Mouse (Mus musculus): ENCODE data around the gene Smarcd3.
A peak's percentile ranks its signal among the peaks of the same experiment; 100 is the strongest.

The Smarcd3 gene

GRCm38 (mm10) chr5:24623986-24624821, at the start of gene Smarcd3:
Gene Smarcd3, minus strand, starts transcription at chr5:24624411.
- peak; percentile 86 for DNase-seq (ENCODE audit: low spot score)

GRCm38 (mm10) chr5:24661457-24661856, 37.2 kb upstream of the Smarcd3 start:
- DNase-seq (ENCODE audit: low spot score): no peak

GRCm38 (mm10) chr5:24659708-24660423, 35.7 kb upstream of the Smarcd3 start:
- DNase-seq (ENCODE audit: low spot score): no peak

GRCm38 (mm10) chr5:24657113-24657512, 32.9 kb upstream of the Smarcd3 start:
- no peak for DNase-seq (ENCODE audit: low spot score)

- no peak for DNase-seq (ENCODE audit: low spot score)
These were observed 30.3 kb upstream of the Smarcd3 start for GRCm38 (mm10) chr5:24654491-24654890.

GRCm38 (mm10) chr5:24652780-24653179, 28.6 kb upstream of the Smarcd3 start:
- no peak for DNase-seq (ENCODE audit: low spot score)

GRCm38 (mm10) chr5:24651768-24652752, 27.8 kb upstream of the Smarcd3 start:
- peak; percentile 87 for DNase-seq (ENCODE audit: low spot score)

- DNase-seq (ENCODE audit: low spot score): no peak
These were observed 27.1 kb upstream of the Smarcd3 start for GRCm38 (mm10) chr5:24651356-24651755.

GRCm38 (mm10) chr5:24649701-24650100, 25.5 kb upstream of the Smarcd3 start:
- no peak for DNase-seq (ENCODE audit: low spot score)

GRCm38 (mm10) chr5:24649231-24649630, 25.0 kb upstream of the Smarcd3 start:
- DNase-seq (ENCODE audit: low spot score): no peak

GRCm38 (mm10) chr5:24645454-24645853, 21.2 kb upstream of the Smarcd3 start:
- DNase-seq (ENCODE audit: low spot score): no peak

GRCm38 (mm10) chr5:24639081-24639480, 14.9 kb upstream of the Smarcd3 start:
- no peak for DNase-seq (ENCODE audit: low spot score)

GRCm38 (mm10) chr5:24638131-24638530, 13.9 kb upstream of the Smarcd3 start:
- no peak for DNase-seq (ENCODE audit: low spot score)

- DNase-seq (ENCODE audit: low spot score): no peak
These were observed 12.8 kb upstream of the Smarcd3 start for GRCm38 (mm10) chr5:24636987-24637386.

GRCm38 (mm10) chr5:24635526-24636141, 11.4 kb upstream of the Smarcd3 start:
- DNase-seq (ENCODE audit: low spot score): no peak

- no peak for DNase-seq (ENCODE audit: low spot score)
These were observed 10.9 kb upstream of the Smarcd3 start for GRCm38 (mm10) chr5:24635093-24635492.

GRCm38 (mm10) chr5:24629712-24630111, 5.5 kb upstream of the Smarcd3 start:
- no peak for DNase-seq (ENCODE audit: low spot score)

GRCm38 (mm10) chr5:24624822-24625120, 560 bp upstream of the Smarcd3 start:
- DNase-seq (ENCODE audit: low spot score): no peak

- DNase-seq (ENCODE audit: low spot score): no peak
These were observed 898 bp downstream of the Smarcd3 start for GRCm38 (mm10) chr5:24623041-24623985.

GRCm38 (mm10) chr5:24622386-24623040, 1.7 kb downstream of the Smarcd3 start:
- DNase-seq (ENCODE audit: low spot score): no peak

Data from embryo, embryonic 10 days (tissue).